Mouse (Mus musculus) skeletal muscle tissue, adult 2 months (tissue): ENCODE results near the gene Tdrd1.
"Not testable (repeated sequence)": the region's sequence is repeated elsewhere in the genome, so short reads cannot be mapped to it uniquely, and the experiment has no call there.

ENCODE experiments used
- DNase-seq: peaks from one replicate; pipeline ENCODE4 v3.0.0-alpha.2; 2012; ENCODE audit warnings: low read depth, low spot score

The Tdrd1 gene

GRCm38 (mm10) chr19:56826047-56826631, at the start of gene Tdrd1:
Gene Tdrd1 (plus strand): TSS chr19:56826209.
- DNase-seq: no peak

GRCm38 (mm10) chr19:56776719-56777382, 49.2 kb upstream of the Tdrd1 start:
- DNase-seq: peak; percentile 42

- DNase-seq: not testable (repeated sequence)
These were observed 47.5 kb upstream of the Tdrd1 start for GRCm38 (mm10) chr19:56778532-56778931.

- DNase-seq: peak; percentile 83
These were observed 38.1 kb upstream of the Tdrd1 start for GRCm38 (mm10) chr19:56787911-56788310.

- no peak for DNase-seq
These were observed 37.1 kb upstream of the Tdrd1 start for GRCm38 (mm10) chr19:56788952-56789351.

GRCm38 (mm10) chr19:56797376-56797775, 28.6 kb upstream of the Tdrd1 start:
- DNase-seq: no peak

- DNase-seq: no peak
These were observed 25.8 kb upstream of the Tdrd1 start for GRCm38 (mm10) chr19:56800226-56800625.

- no peak for DNase-seq
These were observed 24.9 kb upstream of the Tdrd1 start for GRCm38 (mm10) chr19:56800930-56801655.

GRCm38 (mm10) chr19:56801656-56802351, 24.2 kb upstream of the Tdrd1 start:
- no peak for DNase-seq

- no peak for DNase-seq
These were observed 23.7 kb upstream of the Tdrd1 start for GRCm38 (mm10) chr19:56802352-56802746.

GRCm38 (mm10) chr19:56805366-56805765, 20.6 kb upstream of the Tdrd1 start:
- no peak for DNase-seq

- no peak for DNase-seq
These were observed 18.9 kb upstream of the Tdrd1 start for GRCm38 (mm10) chr19:56807122-56807521.

- DNase-seq: no peak
These were observed 17.2 kb upstream of the Tdrd1 start for GRCm38 (mm10) chr19:56808771-56809170.

GRCm38 (mm10) chr19:56810641-56811146, 15.3 kb upstream of the Tdrd1 start:
- no peak for DNase-seq

GRCm38 (mm10) chr19:56811590-56811989, 14.4 kb upstream of the Tdrd1 start:
- peak; percentile 33 for DNase-seq

GRCm38 (mm10) chr19:56813360-56813759, 12.6 kb upstream of the Tdrd1 start:
- DNase-seq: no peak

- DNase-seq: peak; percentile 56
These were observed 8.0 kb upstream of the Tdrd1 start for GRCm38 (mm10) chr19:56817851-56818526.

- no peak for DNase-seq
These were observed 4.8 kb upstream of the Tdrd1 start for GRCm38 (mm10) chr19:56821040-56821797.

- peak; percentile 93 for DNase-seq
These were observed 4.1 kb upstream of the Tdrd1 start, which contains the start of gene Ccdc186 for GRCm38 (mm10) chr19:56821798-56822447. Gene Ccdc186 (minus strand): TSS chr19:56822190.

- DNase-seq: no peak
These were observed 3.6 kb upstream of the Tdrd1 start for GRCm38 (mm10) chr19:56822448-56822836.
